Mouse (Mus musculus) 3134 (cell line): ENCODE data around the gene Crtam.

ENCODE experiments used
- DNase-seq: peaks from one replicate; pipeline ENCODE4 v3.0.0-alpha.2; 2011; ENCODE audit warnings: low spot score; ENCODE audit not compliant: insufficient read length; ENCODE audit errors: extremely low read depth

The Crtam gene

DNA sequence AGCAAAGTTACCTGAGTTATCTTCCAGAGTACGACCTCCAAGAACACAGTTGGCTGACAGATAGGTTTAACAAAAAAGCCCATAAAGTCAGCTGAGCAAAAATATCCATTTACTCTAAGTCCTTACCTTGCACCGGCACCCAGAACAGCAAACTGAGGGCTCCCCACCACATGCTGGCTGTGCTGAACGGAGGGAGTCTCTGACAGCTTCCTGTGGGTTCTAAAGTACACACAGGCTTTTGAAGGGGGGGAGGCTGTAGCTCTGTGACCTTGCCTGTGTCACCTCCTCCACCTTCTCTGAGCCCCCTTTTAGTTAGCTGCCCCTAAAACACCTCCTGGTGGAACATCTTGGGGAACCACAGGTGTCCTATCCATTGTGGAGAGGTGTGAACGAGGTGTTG lies at the start of gene Crtam:
Crtam (minus strand) TSS at position 214 of the 400 bp plus-strand sequence.
- no peak for DNase-seq

DNA sequence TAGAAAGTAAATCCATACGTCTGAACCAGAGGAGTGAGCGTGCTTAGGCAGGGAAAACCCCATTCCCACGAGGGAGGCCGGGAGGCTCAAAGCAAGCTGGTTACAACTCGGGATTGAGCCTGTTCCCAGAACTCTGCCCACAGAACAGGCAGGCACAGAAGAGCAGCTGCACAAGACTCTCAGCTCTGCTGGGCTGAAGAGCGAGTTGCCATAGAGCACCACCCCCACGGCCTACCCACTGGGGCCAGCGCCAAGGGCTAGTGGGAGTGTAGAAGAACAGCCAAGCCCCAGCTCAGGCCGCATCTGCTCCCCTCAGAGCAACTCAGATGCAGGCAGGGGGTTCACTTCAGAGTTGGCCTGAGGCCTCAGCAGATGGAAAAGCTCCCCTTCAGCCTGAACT lies 49.7 kb upstream of the Crtam start:
- no peak for DNase-seq

DNA sequence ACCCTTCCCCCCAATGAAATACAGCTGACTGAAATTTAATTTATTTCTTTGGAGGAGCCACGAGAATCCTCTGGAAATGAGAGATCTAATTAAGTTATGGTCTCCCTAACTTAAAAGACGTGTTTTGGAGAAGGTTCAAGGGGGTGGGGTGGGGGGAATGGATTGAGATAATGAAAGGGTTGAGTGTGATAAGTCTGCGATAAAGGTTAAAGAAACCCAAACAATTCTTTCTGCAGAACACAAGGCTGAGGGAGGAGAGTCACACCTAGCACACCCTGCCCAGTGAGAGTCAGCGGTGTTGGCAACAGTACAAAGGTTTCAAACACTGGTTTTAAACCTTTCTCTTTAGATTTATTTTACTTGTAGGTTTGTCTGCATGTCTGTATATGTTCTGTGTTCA lies 49.0 kb upstream of the Crtam start:
- DNase-seq = no peak

DNA sequence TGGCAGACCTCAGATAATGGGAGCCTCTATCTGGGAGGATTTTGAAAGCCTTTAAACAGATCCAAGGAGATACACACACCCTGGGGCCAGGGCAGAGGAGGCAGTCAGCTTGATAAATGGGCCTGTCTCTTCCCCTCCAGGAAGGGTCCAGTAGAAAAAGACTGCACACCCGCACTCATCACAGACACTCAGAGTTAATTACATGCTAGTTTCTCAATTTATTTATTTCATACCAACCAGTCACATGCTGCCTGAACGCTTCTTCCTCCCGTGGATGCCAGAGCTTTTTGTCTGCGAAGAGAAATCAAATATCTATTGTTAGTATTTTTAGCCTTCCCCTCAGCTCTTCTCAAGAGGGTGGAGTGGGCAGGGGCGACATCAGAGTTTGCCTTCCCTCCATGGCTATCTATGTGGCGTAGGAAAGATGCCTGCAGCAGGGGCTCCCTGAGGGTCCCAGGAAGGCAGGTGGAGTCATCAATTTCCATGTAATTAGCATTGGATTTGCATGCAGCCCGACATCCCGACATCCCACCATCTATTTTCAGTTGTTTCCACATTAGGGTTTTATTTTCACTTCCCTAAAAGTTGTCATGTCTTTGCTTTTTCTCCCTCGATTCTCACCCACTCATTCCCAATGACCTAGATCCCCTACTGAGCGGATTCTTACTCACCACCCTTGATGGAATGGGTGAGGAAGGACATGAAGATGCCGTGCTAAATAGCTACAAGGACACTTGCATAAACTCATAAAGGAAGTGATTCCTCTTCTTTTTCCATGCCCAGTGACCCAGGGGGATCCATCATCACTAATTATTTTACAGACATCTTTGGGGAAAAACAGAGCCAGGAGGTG lies 46.9 kb upstream of the Crtam start:
- no peak for DNase-seq

DNA sequence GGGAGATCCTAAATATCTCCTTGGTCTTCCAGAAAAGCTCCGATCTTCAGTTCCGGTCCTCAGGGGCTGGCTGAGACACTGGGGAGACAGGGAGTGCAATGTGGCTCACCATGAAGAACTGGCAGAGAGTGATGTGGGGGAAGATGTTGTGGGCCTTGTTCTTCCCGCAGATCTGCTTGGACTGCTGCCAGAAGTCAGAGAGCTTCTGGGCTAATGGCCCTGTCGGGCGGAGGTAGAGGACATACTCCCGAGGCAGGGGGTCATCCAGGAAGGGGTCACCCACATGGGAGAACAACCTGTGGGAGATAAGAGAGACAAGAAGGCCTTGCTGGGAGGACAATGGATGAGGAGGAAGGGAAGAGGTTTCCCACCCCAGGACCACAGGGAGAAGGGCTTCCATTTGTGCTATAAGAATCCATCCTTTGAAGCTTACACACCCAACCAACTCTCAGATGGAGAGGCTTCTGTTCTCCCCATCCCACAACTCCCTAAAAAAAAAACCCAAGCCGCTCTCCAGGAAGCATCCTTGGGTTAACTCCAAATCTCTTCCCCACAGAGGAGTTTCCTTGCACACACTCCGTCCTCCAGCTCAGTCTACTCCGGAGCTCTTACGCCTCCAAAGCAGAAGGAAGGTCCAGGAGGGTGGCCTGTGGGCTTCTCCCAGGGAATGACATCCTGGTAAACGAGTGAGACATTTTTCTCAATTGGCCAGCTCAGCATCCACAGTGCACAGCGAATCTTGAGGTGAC lies 46.1 kb upstream of the Crtam start:
- no peak for DNase-seq

DNA sequence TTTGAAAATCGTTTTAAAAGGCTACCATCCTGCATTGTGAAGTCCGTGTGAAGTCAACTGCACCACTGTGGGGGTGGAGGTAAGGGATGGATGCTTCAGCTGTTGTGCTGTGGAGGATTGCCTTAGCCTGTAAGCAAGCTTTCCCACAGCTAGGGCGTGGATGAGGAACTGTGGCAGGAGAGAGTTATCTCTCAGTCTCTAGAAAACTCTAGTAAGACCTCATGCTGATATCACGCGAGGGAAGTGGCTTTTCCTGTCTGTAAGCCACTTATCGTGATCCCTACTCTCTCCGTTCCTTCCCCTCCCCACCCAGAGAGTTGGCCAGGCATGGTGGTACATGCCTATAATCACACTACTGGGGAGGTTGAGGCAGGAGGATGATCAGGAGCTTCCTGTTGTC lies 44.9 kb upstream of the Crtam start:
- no peak for DNase-seq

DNA sequence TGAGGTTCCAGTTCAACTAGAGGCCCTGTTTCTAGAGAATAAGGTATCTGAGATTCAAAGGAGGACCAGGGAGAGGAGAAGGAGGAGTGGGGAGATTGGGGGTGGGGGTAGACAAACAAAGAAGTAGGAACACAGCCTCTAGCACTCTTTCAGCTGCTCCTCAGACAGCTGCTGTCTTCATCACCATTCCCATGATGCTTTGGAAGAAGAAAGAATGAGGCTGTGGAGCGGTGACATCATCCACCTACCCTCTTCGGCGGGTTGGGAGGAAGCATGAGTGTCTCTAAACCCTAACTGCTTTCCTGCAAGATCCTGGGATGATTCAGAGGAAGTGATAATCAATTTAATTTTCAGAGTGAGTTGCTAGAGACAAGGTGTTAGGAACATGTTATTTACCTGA lies 44.4 kb upstream of the Crtam start:
- no peak for DNase-seq

DNA sequence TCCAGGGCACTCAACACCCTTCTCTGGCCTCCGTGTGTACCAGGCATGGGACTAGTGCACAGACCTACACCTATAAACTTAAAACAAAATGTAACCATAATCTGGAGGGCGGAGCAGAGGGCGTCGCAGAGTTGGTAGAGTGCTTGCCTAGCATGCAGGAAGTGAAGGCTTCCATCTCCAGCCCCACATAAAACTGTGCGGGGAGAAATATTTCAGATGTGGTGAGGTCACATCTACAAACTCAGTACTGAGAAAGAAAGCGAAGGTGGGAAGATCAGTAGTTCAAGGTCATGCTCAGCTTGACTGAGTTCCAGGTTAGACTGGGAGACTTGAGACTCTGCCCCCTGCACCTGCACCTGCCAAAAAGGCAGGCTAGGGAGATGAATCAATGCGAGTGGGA lies 43.8 kb upstream of the Crtam start:
- DNase-seq = no peak

DNA sequence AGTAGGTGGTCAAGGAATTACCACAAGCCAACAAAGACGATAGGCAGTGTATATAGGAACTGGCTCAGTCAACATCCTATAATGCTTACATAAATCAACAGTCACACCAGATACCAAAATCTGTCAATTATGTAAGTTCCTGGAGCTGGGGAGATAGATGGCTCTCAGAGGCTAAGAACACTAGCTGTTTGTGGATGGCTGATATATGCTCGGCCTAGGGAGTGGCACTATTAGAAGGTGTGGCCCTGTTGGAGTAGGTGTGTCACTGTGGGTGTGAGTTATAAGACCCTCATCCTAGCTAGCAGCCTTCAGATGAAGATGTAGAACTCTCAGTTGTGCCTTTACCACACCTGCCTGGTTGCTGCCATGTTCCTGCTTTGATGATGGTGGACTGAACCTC lies 43.2 kb upstream of the Crtam start:
- DNase-seq = no peak

DNA sequence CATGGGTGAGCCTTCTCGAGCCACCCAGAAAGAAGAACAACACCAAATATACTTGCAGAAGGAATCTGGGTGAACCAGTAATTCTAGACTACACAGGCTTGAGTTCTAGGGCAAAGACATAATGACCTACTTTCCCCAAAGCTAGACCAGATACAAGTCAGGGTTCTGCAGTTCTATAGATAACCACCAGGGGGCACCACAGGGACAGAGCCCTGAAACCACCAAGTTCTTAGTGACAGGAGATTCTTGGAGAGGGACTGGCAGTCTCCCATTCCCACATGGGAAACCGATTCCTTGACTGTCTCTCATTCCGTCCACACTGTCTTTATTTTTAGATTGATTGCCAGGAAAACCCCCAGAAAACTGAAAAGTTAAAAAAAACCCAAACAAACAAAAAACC lies 40.2 kb upstream of the Crtam start:
- DNase-seq = no peak

DNA sequence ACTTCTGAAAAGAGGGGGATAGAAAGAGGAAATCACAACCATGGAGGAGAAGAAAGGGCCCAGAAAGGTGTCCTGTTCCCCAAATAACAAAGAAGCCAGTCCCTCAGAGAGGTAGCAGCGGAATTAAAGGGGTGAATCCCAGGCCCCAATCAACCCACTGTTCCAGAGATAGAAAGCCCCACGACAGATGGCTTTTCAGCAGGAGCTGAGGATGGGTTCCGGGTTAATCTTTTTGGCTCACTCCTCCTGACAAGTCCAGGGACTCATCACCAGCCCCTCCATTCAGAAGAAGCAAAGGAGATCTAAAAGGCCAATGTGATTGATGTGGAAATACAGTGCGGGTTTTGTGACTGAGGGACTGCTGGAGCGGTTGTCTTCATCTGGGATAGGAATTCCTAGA lies 39.2 kb upstream of the Crtam start:
- DNase-seq = no peak

DNA sequence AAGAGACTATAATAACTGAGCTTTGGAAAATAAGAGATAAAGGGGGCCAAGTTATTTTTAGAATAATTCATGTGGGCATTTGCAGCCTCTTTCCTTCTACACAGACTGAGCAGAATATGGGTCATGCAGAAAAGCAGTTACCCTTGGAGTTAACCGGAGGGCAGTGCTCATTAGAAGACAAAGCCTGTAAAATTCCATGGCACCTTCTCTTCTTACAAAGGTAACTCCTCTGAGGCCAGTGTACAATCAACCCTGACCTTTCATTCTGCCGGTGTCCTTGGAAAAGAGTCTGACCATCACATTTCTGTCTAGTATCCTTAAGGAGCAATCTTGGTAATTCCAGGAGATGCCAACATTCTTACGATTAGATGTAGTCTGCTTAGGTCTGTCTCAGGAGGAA lies 37.0 kb upstream of the Crtam start:
- no peak for DNase-seq

DNA sequence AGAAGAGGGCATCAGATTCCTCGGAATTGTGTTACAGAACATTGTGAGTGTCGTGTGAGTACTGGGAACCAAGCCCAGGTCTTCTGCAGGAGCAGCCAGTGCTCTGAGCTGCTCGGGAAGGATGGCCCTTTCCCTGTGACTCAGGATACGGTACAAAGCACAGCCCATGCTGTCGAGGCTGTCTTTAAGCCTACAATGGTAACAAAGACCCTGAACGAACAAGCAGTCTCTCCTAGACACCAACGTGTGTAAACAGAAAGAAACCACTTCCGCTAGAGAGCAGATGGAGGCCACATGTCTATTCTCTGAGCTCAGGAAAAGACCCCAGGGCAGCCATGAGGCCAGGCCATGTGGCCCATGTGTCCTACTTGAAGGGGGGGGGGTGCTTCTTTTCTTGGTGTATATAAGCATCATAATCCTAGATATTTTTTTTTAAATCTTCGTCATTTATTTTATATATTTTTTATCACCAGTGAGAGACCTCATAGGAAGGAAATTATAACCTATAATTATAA lies 33.8 kb upstream of the Crtam start:
- DNase-seq = no peak

DNA sequence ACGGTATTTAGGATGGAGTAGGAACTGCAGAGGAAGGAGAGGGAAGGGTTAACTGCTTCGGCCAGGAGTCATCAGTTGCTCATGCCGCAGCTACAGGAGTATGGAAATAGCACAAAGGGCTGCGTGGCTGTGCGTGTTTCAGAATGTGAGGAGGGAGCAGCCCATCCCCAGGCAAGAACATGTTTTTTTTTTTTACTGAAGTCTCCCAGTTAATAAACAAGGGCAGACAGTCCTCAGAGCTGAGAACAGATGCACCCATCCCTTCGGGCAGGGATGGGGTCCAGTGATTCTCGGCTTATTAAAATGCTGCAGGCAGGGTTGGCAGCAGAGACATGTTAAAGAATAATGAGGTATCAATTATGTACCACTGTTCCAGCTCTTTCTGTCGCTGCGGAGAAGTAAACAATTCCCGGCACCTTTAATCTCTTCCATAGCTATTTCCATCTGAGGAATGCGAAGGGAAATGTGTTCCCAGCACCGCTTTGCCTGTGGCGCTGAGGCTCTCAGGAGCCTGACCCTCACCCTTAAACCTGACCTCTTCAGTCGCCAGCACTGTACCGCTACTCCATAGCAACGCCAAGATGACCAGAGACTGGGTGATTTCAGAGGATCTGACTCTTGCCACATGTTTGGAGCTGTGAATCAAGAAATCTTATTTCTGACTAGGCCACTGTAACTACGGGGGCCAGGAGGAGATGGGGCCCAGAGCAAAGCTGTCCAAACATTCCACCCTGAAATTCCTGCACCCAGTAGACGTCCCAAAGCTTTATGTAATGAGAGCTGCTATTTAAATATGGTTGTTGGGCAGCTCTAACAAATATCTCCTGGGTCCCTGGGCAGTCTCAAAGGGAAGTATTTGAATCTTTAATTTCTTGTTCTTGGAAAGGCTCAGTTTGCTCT lies 27.4 kb upstream of the Crtam start:
- no peak for DNase-seq

DNA sequence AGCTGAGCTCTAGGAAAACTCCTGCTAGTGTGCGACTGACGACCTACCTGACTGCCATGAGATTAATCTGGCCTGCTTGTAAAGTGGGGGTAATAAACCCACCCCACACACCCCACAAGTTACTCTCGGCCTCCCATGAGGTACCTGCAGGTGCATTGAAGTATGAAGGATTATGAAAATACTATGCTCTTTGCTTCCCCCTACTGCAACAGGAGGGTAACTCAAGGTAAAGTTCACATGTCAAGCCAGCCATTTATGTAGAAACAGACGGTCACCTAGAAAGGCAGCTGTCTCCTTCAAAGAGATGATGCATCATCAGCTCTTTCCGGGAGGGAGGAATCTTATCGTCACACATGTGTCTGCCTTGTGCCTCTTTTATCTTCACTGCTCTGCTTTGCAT lies 25.4 kb upstream of the Crtam start:
- DNase-seq = no peak

DNA sequence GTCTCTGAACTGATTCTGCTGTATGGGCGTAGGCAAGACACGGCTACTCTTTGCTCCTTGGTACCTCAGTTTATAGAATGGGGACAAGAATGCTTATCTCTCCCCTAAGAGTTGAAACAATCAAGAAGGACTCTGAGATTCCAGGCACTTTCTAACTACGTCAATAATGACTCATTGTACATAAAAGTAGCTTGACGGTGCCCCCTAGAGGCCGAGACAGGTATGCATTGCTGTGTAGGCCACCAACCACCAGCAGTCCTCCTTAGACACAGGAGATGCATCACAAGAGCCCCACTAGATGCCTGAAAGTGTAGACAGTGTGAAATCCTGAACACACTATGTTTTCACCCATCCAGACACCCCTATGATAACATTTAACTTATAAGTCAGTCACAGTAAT lies 24.0 kb upstream of the Crtam start:
- no peak for DNase-seq

DNA sequence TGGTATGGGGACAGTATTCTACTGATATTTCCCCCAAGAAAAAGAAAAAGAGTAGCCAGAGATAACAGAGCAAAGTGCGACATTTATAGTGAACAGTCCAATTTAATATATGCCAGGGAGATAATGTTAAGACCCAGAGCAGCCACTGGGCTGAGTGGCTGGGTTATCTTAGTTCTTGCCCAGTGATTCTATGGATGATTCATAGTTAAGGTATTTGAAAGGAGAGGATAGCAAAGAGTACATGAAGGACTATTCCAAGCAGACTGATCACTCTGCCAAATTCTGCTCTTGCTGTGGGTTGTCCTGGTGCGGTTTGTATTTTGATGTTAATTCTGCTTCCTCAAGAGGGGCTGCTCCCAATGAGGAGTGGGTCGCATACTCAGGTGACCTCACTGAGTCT lies 17.3 kb upstream of the Crtam start:
- no peak for DNase-seq

DNA sequence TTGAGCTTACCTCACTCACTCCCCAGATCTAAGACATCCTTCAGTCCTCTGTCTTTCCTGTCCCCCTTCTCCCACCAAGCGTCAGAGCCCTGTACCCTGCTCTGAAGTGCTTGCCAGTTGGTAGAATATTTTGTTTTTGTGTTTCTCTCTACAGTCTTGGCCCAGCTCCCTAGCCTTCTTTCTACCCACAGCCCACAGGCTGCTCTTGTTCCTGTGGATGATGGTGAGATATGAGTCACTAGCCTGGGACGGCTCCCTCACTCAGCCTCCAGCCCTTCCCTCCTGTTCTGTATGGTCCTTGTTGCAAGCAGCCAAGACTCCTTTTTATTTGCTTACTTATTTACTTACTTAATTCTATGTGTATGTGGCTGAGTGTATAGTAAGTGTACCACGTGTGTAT lies 16.1 kb upstream of the Crtam start:
- DNase-seq = no peak

DNA sequence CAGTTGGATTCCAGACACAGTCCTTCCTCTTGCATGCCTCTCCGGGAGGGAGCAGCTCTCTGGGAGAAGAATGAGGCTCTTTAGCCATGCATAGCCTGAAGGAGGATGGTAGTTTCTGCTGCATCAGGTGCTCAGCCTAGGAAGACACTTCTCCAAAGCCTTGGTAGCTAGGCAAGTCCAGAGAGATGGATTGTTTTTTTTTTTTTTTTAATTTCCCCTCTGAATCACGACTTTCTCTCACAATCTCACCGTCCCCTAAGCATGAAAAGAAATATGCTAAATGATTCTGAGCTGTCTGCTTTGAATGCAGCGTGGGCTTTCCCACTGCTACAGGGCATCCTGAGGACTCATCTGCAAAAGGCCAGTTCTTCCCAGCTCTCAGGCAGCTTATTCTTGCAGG lies 10.1 kb upstream of the Crtam start:
- DNase-seq = no peak

DNA sequence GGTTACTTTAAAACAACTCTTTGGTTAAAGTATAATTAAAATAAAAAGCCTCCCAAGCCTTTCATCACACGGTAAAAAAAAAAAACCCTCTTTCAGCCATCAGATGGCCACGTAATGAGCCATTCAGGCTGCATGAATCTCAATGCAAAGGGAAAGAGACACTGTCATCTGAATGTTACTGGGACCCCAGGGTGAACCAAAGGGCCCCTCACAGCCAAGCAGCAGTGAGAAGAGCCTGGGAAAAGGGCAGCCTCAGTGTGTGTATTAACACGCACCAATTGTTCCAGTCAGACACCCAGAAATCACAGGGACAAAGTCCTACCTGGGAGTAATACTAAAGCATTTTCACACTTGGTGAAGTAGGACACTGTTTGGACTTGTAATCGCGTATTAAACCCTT lies 8.0 kb upstream of the Crtam start:
- DNase-seq = no peak
